Mouse (Mus musculus) neural tube, embryonic 15.5 days (tissue): ENCODE results near the gene Dnah5. TPM values are rescaled to one million over a fixed set of nuclear protein-coding genes. Genes with fewer than 3 reads are reported as not detected.

Experiments used
- ATAC-seq: fragments of 200-750 bp; cut with Nextera tagmentation; 2 replicates; pipeline ENCODE4 v1.8.0; 2017; ENCODE audit warnings: mild to moderate bottlenecking, moderate TSS enrichment, moderate library complexity; ENCODE audit not compliant: low FRiP score
- H3K27ac ChIP-seq: fragments of 300-500 bp; sonication (generic); replicated peaks from 2 replicates; pipeline ENCODE4 v1.5.1; 2015; ENCODE audit warnings: mild to moderate bottlenecking, inconsistent platforms
- H3K27me3 ChIP-seq: fragments of 300-500 bp; sonication (generic); replicated peaks from 2 replicates; pipeline ENCODE4 v1.6.1; 2015; ENCODE audit warnings: inconsistent platforms
- H3K36me3 ChIP-seq: fragments of 300-500 bp; sonication (generic); 2 replicates; pipeline ENCODE4 v1.6.1; 2015; ENCODE audit warnings: inconsistent platforms
- H3K4me1 ChIP-seq: fragments of 300-500 bp; sonication (generic); 2 replicates; pipeline ENCODE4 v1.6.1; 2015; ENCODE audit warnings: inconsistent platforms
- H3K4me2 ChIP-seq: fragments of 300-500 bp; sonication (generic); 2 replicates; pipeline ENCODE4 v1.6.1; 2015; ENCODE audit warnings: inconsistent platforms, mild to moderate bottlenecking, moderate library complexity
- H3K4me3 ChIP-seq: fragments of 300-500 bp; sonication (generic); replicated peaks from 2 replicates; pipeline ENCODE4 v1.5.1; 2015; ENCODE audit warnings: mild to moderate bottlenecking, inconsistent platforms
- H3K9ac ChIP-seq: fragments of 300-500 bp; sonication (generic); replicated peaks from 2 replicates; pipeline ENCODE4 v1.6.1; 2015; ENCODE audit warnings: mild to moderate bottlenecking, inconsistent platforms
- H3K9me3 ChIP-seq: fragments of 300-500 bp; sonication (generic); replicated peaks from 2 replicates; pipeline ENCODE4 v1.6.1; 2016; ENCODE audit warnings: inconsistent platforms
- WGBS: fragments of 180-500 bp; shearing (Covaris S2); methylation state at CpG from one replicate; pipeline ENCODE4 v1.1.7; 2015; ENCODE audit warnings: mixed read lengths; 5-methylcytosine and 5-hydroxymethylcytosine counted together
- polyA plus RNA-seq: library from polyadenylated mRNA; unstranded; fragments of >200 nt; fragmentation: Nextera tagmentation; extraction: Ambion mirVana; gene quantifications from 2 replicates; pipeline ENCODE4 v1.2.1, GENCODE M21; 2015

Gene Dnah5
- polyA plus RNA-seq, 1 experiment from 2014 or later: 0.14 TPM

- Histone ChIP-seq H3K27ac (no peak overlapping the region), H3K4me3 (no peak overlapping the region), H3K4me1 (peaks cover 11% of the 10 kb centered on the region), H3K36me3 (no peaks in the 10 kb centered on the region), H3K27me3 (peaks cover 35% of the 10 kb centered on the region), H3K9ac (no peak overlapping the region; the same call in 1 of the 2 replicates), H3K4me2 (peak overlapping the region; percentile 49), H3K9me3 (no peaks in the 10 kb centered on the region)
- 22% methylated on average over 22 of the region's 22 CpGs for WGBS
- ATAC-seq: peak; percentile 84
Measured at GRCm38 (mm10) chr15:28187472-28188360, 15.8 kb upstream of the Dnah5 start.

- peaks cover 39% of the 10 kb centered on the region for H3K27me3 ChIP-seq
- 55% methylated on average over 11 of the region's 11 CpGs for WGBS
- peak; percentile 42; the same call in 1 of the 2 replicates for ATAC-seq
Measured at GRCm38 (mm10) chr15:28188361-28189011, 15.1 kb upstream of the Dnah5 start.

GRCm38 (mm10) chr15:28189668-28190067, 13.9 kb upstream of the Dnah5 start:
- Histone ChIP-seq H3K4me1 (peaks cover 11% of the 10 kb centered on the region), H3K9ac (no peak overlapping the region), H3K27ac (no peak overlapping the region), H3K4me2 (peak overlapping the region; percentile 15; the same call in 1 of the 2 replicates), H3K9me3 (no peaks in the 10 kb centered on the region), H3K27me3 (peaks cover 34% of the 10 kb centered on the region), H3K4me3 (no peak overlapping the region), H3K36me3 (no peaks in the 10 kb centered on the region)
- 44% methylated on average over 12 of the region's 12 CpGs for WGBS
- no peak for ATAC-seq

More at GRCm38 (mm10) chr15:28188361-28189011, 15.1 kb upstream of the Dnah5 start:
- Histone ChIP-seq H3K36me3 (no peaks in the 10 kb centered on the region), H3K9me3 (no peaks in the 10 kb centered on the region), H3K4me2 (peak overlapping the region; percentile 49), H3K4me1 (peaks cover 11% of the 10 kb centered on the region), H3K9ac (no peak overlapping the region), H3K4me3 (no peak overlapping the region), H3K27ac (peak overlapping the region; percentile 65)

- Histone ChIP-seq H3K27ac (no peak overlapping the region), H3K4me3 (no peak overlapping the region), H3K9ac (no peak overlapping the region), H3K36me3 (no peaks in the 10 kb centered on the region), H3K9me3 (no peaks in the 10 kb centered on the region), H3K4me2 (no peak overlapping the region), H3K27me3 (peaks cover 47% of the 10 kb centered on the region), H3K4me1 (peaks cover 14% of the 10 kb centered on the region)
- 67% methylated on average over 4 of the region's 4 CpGs for WGBS
- ATAC-seq: no peak
Measured at GRCm38 (mm10) chr15:28198609-28199008, 4.9 kb upstream of the Dnah5 start.

GRCm38 (mm10) chr15:28204626-28205025, 1.1 kb downstream of the Dnah5 start:
- no peak for ATAC-seq
- peaks cover 63% of the 10 kb centered on the region for H3K27me3 ChIP-seq

GRCm38 (mm10) chr15:28207545-28207944, 4.0 kb downstream of the Dnah5 start:
- peaks cover 67% of the 10 kb centered on the region for H3K27me3 ChIP-seq
- ATAC-seq: no peak
- 41% methylated on average over 2 of the region's 2 CpGs for WGBS

More at GRCm38 (mm10) chr15:28204626-28205025, 1.1 kb downstream of the Dnah5 start:
- Histone ChIP-seq H3K4me2 (no peak overlapping the region), H3K27ac (no peak overlapping the region), H3K9me3 (no peaks in the 10 kb centered on the region), H3K4me1 (peaks cover 17% of the 10 kb centered on the region), H3K4me3 (no peak overlapping the region), H3K36me3 (no peaks in the 10 kb centered on the region), H3K9ac (no peak overlapping the region)
- WGBS: 80% methylated on average over 3 of the region's 3 CpGs

GRCm38 (mm10) chr15:28213057-28213456, 9.5 kb downstream of the Dnah5 start:
- 93% methylated on average over 5 of the region's 5 CpGs for WGBS
- peaks cover 70% of the 10 kb centered on the region for H3K27me3 ChIP-seq

More at GRCm38 (mm10) chr15:28207545-28207944, 4.0 kb downstream of the Dnah5 start:
- H3K9ac ChIP-seq: no peak overlapping the region
- H3K9me3 ChIP-seq: no peaks in the 10 kb centered on the region
- no peak overlapping the region for H3K27ac ChIP-seq
- H3K4me2 ChIP-seq: no peak overlapping the region
- H3K4me3 ChIP-seq: no peak overlapping the region
- peaks cover 9% of the 10 kb centered on the region for H3K4me1 ChIP-seq
- H3K36me3 ChIP-seq: no peaks in the 10 kb centered on the region

GRCm38 (mm10) chr15:28216358-28216757, 12.8 kb downstream of the Dnah5 start:
- Histone ChIP-seq H3K9ac (no peak overlapping the region), H3K27me3 (peaks cover 42% of the 10 kb centered on the region), H3K4me2 (no peak overlapping the region), H3K4me1 (0 out of 2 replicates have a peak, but pooled peaks cover 4% of the 10 kb centered on the region), H3K27ac (0 out of 2 replicates have a peak overlapping the region, but pooled peaks have one; percentile 1), H3K36me3 (no peaks in the 10 kb centered on the region), H3K9me3 (no peaks in the 10 kb centered on the region), H3K4me3 (no peak overlapping the region)
- 25% methylated on average over 8 of the region's 8 CpGs for WGBS
- ATAC-seq: no peak

More at GRCm38 (mm10) chr15:28213057-28213456, 9.5 kb downstream of the Dnah5 start:
- 0 out of 2 replicates have a peak, but pooled peaks cover 4% of the 10 kb centered on the region for H3K4me1 ChIP-seq
- no peaks in the 10 kb centered on the region for H3K36me3 ChIP-seq
- no peak overlapping the region for H3K4me3 ChIP-seq
- no peak overlapping the region for H3K4me2 ChIP-seq
- no peak overlapping the region for H3K9ac ChIP-seq
- H3K9me3 ChIP-seq: no peaks in the 10 kb centered on the region
- ATAC-seq: no peak
- no peak overlapping the region for H3K27ac ChIP-seq

- WGBS: 55% methylated on average over 3 of the region's 3 CpGs
- Histone ChIP-seq H3K4me2 (no peak overlapping the region), H3K27me3 (no peaks in the 10 kb centered on the region), H3K4me1 (no peaks in the 10 kb centered on the region), H3K27ac (no peak overlapping the region), H3K9ac (no peak overlapping the region), H3K4me3 (no peak overlapping the region), H3K36me3 (no peaks in the 10 kb centered on the region), H3K9me3 (no peaks in the 10 kb centered on the region)
- no peak for ATAC-seq
Measured at GRCm38 (mm10) chr15:28227316-28227715, 23.8 kb downstream of the Dnah5 start.

GRCm38 (mm10) chr15:28260250-28260649, 56.7 kb downstream of the Dnah5 start:
- Histone ChIP-seq H3K27me3 (no peaks in the 10 kb centered on the region), H3K36me3 (no peaks in the 10 kb centered on the region), H3K9me3 (no peaks in the 10 kb centered on the region), H3K4me1 (no peaks in the 10 kb centered on the region), H3K4me2 (no peak overlapping the region), H3K4me3 (no peak overlapping the region), H3K9ac (no peak overlapping the region), H3K27ac (no peak overlapping the region)
- no peak for ATAC-seq
- WGBS: 86% methylated on average over 1 of the region's 1 CpGs

- WGBS: 91% methylated on average over 4 of the region's 4 CpGs
- no peak for ATAC-seq
Measured at GRCm38 (mm10) chr15:28299438-28299837, 95.9 kb downstream of the Dnah5 start.

More at GRCm38 (mm10) chr15:28299438-28299837, 95.9 kb downstream of the Dnah5 start:
- Histone ChIP-seq H3K4me2 (no peak overlapping the region), H3K27me3 (no peaks in the 10 kb centered on the region), H3K9ac (no peak overlapping the region), H3K4me1 (no peaks in the 10 kb centered on the region), H3K9me3 (no peaks in the 10 kb centered on the region), H3K27ac (no peak overlapping the region), H3K4me3 (no peak overlapping the region), H3K36me3 (no peaks in the 10 kb centered on the region)
